In the genomic region with DNA sequence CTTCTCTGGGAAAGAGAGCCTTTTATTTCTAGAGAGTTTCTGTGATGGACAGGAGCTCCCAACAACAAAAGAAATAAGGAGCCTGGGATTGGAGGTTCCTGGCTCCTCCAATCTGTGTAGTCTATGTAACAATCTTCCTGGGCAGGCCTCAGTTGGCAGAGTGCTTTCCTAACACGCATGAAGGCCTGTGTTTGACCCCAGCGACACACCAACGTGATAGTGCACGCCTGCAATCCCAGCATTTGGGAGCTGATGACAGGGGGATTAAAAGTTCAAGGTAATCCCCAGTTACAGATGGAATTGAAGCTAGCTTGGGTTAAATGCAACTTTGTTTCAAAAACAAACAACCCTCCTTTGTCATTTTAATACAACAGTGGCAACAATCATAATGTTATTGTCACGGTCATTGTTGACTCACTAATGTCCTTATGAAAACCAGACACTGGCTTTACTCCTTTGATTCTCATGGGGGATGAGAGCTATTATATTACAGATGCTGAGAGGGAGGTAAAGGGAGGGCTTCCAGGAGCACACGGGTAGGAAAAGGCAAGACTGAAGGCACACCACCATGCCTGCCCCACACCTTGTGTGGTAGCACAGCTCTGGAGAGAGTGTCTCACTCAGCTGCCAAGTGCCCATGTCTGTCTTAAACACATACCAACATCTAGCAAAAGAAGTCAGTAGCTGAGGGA, we compare ENCODE assay signal across 13 mouse cellular contexts. TPM values are rescaled to one million over a fixed set of nuclear protein-coding genes. Genes with fewer than 3 reads are reported as not detected.
DNase-seq lines count a peak whose midpoint lies in the region; ATAC-seq lines count a peak whose summit lies in the region.
"Had no signal": no experiment of that assay in that cellular context is flagged by ENCODE, and none has a peak within 500 bp of the region (broad histone marks: within the 10 kb centered on the region; RNA-seq: fewer than 3 reads in every experiment).

No protein-coding gene starts in this region.

- peak overlapping the region; percentile 19; the same call in 1 of the 2 replicates for H3K9ac ChIP-seq in heart, embryonic 13.5 days
- H3K9ac ChIP-seq in kidney, embryonic 16.5 days (replicated peaks; ENCODE audit: low read length): no peak overlapping the region
- H3K9ac ChIP-seq in midbrain, embryonic 11.5 days (ENCODE audit: low read length): no peak overlapping the region
- H3K9ac ChIP-seq in midbrain, embryonic 15.5 days: no peak overlapping the region
- H3K9ac ChIP-seq: embryonic facial prominence, embryonic 15.5 days; hindbrain, embryonic 14.5 days; limb, embryonic 15.5 days; stomach, embryonic 15.5 days had no signal

- peaks cover 15% of the 10 kb centered on the region for H3K27me3 ChIP-seq in heart, embryonic 13.5 days (replicated peaks)
- H3K27me3 ChIP-seq in kidney, embryonic 16.5 days (ENCODE audit: insufficient read depth, low read length): no peaks in the 10 kb centered on the region
- no peaks in the 10 kb centered on the region; the same call in 1 of the 2 replicates for H3K27me3 ChIP-seq in midbrain, embryonic 11.5 days (ENCODE audit: control insufficient read depth, insufficient read depth, low read length)
- H3K27me3 ChIP-seq in midbrain, embryonic 15.5 days (replicated peaks): peaks cover 4% of the 10 kb centered on the region; the same call in 1 of the 2 replicates
- H3K27me3 ChIP-seq: embryonic facial prominence, embryonic 15.5 days; stomach, embryonic 15.5 days had no signal

- peak overlapping the region; percentile 34 for H3K4me2 ChIP-seq in heart, embryonic 13.5 days
- peak overlapping the region; percentile 23 for H3K4me2 ChIP-seq in kidney, embryonic 16.5 days (replicated peaks; ENCODE audit: low read depth, low read length)
- no peak overlapping the region for H3K4me2 ChIP-seq in midbrain, embryonic 11.5 days
- no peak overlapping the region for H3K4me2 ChIP-seq in midbrain, embryonic 15.5 days
- H3K4me2 ChIP-seq: embryonic facial prominence, embryonic 15.5 days; hindbrain, embryonic 14.5 days; limb, embryonic 15.5 days; stomach, embryonic 15.5 days had no signal

- no peak overlapping the region for H3K27ac ChIP-seq in heart, embryonic 13.5 days (replicated peaks)
- H3K27ac ChIP-seq in kidney, embryonic 16.5 days (ENCODE audit: low read length): peak overlapping the region; percentile 41; the same call in 1 of the 2 replicates
- no peak overlapping the region for H3K27ac ChIP-seq in midbrain, embryonic 11.5 days (ENCODE audit: low read depth, low read length)
- no peak overlapping the region for H3K27ac ChIP-seq in midbrain, embryonic 15.5 days
- H3K27ac ChIP-seq: embryonic facial prominence, embryonic 15.5 days; hindbrain, embryonic 14.5 days; limb, embryonic 15.5 days; stomach, embryonic 15.5 days had no signal

- no peak overlapping the region for H3K4me3 ChIP-seq in heart, embryonic 13.5 days
- no peak overlapping the region for H3K4me3 ChIP-seq in kidney, embryonic 16.5 days (ENCODE audit: low read length)
- no peak overlapping the region for H3K4me3 ChIP-seq in midbrain, embryonic 11.5 days (ENCODE audit: low read depth, low read length)
- no peak overlapping the region for H3K4me3 ChIP-seq in midbrain, embryonic 15.5 days
- H3K4me3 ChIP-seq: embryonic facial prominence, embryonic 15.5 days; limb, embryonic 15.5 days; stomach, embryonic 15.5 days had no signal

- no peak for ATAC-seq in heart, embryonic 13.5 days (ENCODE audit: extremely low read depth, insufficient number of reproducible peaks, low FRiP score, low TSS enrichment)
- 0 out of 2 replicates have a peak, but pooled peaks have one; percentile 3 for ATAC-seq in kidney, embryonic 16.5 days (ENCODE audit: low FRiP score, low TSS enrichment)
- peak; percentile 57 for ATAC-seq in midbrain, embryonic 11.5 days (ENCODE audit: low FRiP score)
- no peak for ATAC-seq in midbrain, embryonic 15.5 days (replicated peaks)

- WGBS in heart, embryonic 13.5 days: 69% methylated on average over 6 of the region's 6 CpGs
- WGBS in kidney, embryonic 16.5 days: 58% methylated on average over 6 of the region's 6 CpGs
- WGBS in midbrain, embryonic 11.5 days: 37% methylated on average over 6 of the region's 6 CpGs
- 37% methylated on average over 6 of the region's 6 CpGs for WGBS in midbrain, embryonic 15.5 days

- no peak for DNase-seq in heart, postnatal 4 days
- DNase-seq in kidney, adult 9 months: no peak
- DNase-seq in midbrain, embryonic 11.5 days (ENCODE audit: low spot score, missing footprints): peak; percentile 83
- peak; percentile 20 for DNase-seq in testis, postnatal 14 days (ENCODE audit: low spot score)
- DNase-seq: thymus, postnatal 36 days had no signal

- no peaks in the 10 kb centered on the region for H3K36me3 ChIP-seq in heart, embryonic 13.5 days
- no peaks in the 10 kb centered on the region for H3K36me3 ChIP-seq in kidney, embryonic 16.5 days (ENCODE audit: insufficient read depth, low read length)
- no peaks in the 10 kb centered on the region for H3K36me3 ChIP-seq in midbrain, embryonic 11.5 days (ENCODE audit: control insufficient read depth, insufficient read depth, low read length)
- no peaks in the 10 kb centered on the region for H3K36me3 ChIP-seq in midbrain, embryonic 15.5 days (replicated peaks)
- H3K36me3 ChIP-seq: embryonic facial prominence, embryonic 15.5 days; limb, embryonic 15.5 days; stomach, embryonic 15.5 days had no signal

- H3K9me3 ChIP-seq in heart, embryonic 13.5 days: no peaks in the 10 kb centered on the region
- no peaks in the 10 kb centered on the region for H3K9me3 ChIP-seq in kidney, embryonic 16.5 days (ENCODE audit: low read length)
- no peaks in the 10 kb centered on the region for H3K9me3 ChIP-seq in midbrain, embryonic 11.5 days (ENCODE audit: control insufficient read depth, low read length)
- H3K9me3 ChIP-seq in midbrain, embryonic 15.5 days: no peaks in the 10 kb centered on the region
- H3K9me3 ChIP-seq: embryonic facial prominence, embryonic 15.5 days; limb, embryonic 15.5 days; stomach, embryonic 15.5 days had no signal

- H3K4me1 ChIP-seq in heart, embryonic 13.5 days: peaks cover 26% of the 10 kb centered on the region
- peaks cover 20% of the 10 kb centered on the region for H3K4me1 ChIP-seq in kidney, embryonic 16.5 days (ENCODE audit: insufficient read depth, low read length)
- H3K4me1 ChIP-seq in midbrain, embryonic 11.5 days (ENCODE audit: control insufficient read depth, insufficient read depth, low read length): peaks cover 6% of the 10 kb centered on the region; the same call in 1 of the 2 replicates
- peaks cover 9% of the 10 kb centered on the region; the same call in 1 of the 2 replicates for H3K4me1 ChIP-seq in midbrain, embryonic 15.5 days
- H3K4me1 ChIP-seq: stomach, embryonic 15.5 days had no signal

RNA-seq across cellular contexts. Expression of gene Sod3, which starts 0.7 kb away (rescaled TPM):
- 0.23 and 0.36 TPM in 2 replicates for polyA plus RNA-seq in heart, embryonic 13.5 days (2015; fragmentation: Nextera tagmentation; extraction: Ambion mirVana)
- 1 to 10 TPM; 2.8 to 3.5 TPM for total RNA-seq in heart, postnatal 4 days (2021)
- 28.1 and 28.2 TPM in 2 replicates for polyA plus RNA-seq in kidney, embryonic 16.5 days (2015; fragmentation: Nextera tagmentation; extraction: Ambion mirVana)
- 0.74 and 0.75 TPM in 2 replicates for polyA plus RNA-seq in midbrain, embryonic 11.5 days (2014; fragmentation: Nextera tagmentation; extraction: Ambion mirVana)
- polyA plus RNA-seq in midbrain, embryonic 15.5 days (2015; fragmentation: Nextera tagmentation; extraction: Ambion mirVana): 2.0 and 2.1 TPM in 2 replicates
- total RNA-seq: ES-E14 had no signal

Comparison
In these comparisons a context has a peak if more than half of its experiments do, and no peak if none do; other contexts are left out.
1. ATAC-seq: peak in kidney, embryonic 16.5 days (single experiment) and midbrain, embryonic 11.5 days (single experiment); none in heart, embryonic 13.5 days (single experiment) and midbrain, embryonic 15.5 days (single experiment).
2. H3K4me2 ChIP-seq: peak in heart, embryonic 13.5 days (single experiment) and kidney, embryonic 16.5 days (single experiment); none in midbrain, embryonic 11.5 days (single experiment) and midbrain, embryonic 15.5 days (single experiment).
3. DNase-seq: peak in midbrain, embryonic 11.5 days (single experiment) and testis, postnatal 14 days (single experiment); none in heart, postnatal 4 days (single experiment) and kidney, adult 9 months (single experiment).